Mouse (Mus musculus) stomach, postnatal 0 days (tissue): ENCODE data around the gene Snx29. TPM values are rescaled to one million over a fixed set of nuclear protein-coding genes. Genes with fewer than 3 reads are reported as not detected.
A peak's percentile ranks its signal among the peaks of the same experiment; 100 is the strongest.

ENCODE experiments used
- ATAC-seq: fragments of 200-750 bp; cut with Nextera tagmentation; 2 replicates; pipeline ENCODE4 v1.8.0; 2017; ENCODE audit not compliant: low FRiP score, low TSS enrichment
- DNase-seq: peaks from one replicate; pipeline ENCODE4 v3.0.0-alpha.2; 2016; ENCODE audit warnings: low spot score
- H3K27ac ChIP-seq: fragments of 300-500 bp; sonication (generic); replicated peaks from 2 replicates; pipeline ENCODE4 v1.5.1; 2014; ENCODE audit warnings: mild to moderate bottlenecking, control low read depth
- H3K27me3 ChIP-seq: fragments of 300-500 bp; sonication (generic); 2 replicates; pipeline ENCODE4 v1.6.1; 2014; ENCODE audit warnings: low read length; ENCODE audit not compliant: control insufficient read depth, insufficient read depth
- H3K36me3 ChIP-seq: fragments of 300-500 bp; sonication (generic); 2 replicates; pipeline ENCODE4 v1.6.1; 2014; ENCODE audit warnings: low read length, mixed read lengths; ENCODE audit not compliant: control insufficient read depth, insufficient read depth
- H3K4me1 ChIP-seq: fragments of 300-500 bp; sonication (generic); replicated peaks from 2 replicates; pipeline ENCODE4 v1.6.1; 2014; ENCODE audit warnings: antibody characterized with exemption; ENCODE audit not compliant: control insufficient read depth, insufficient read depth
- H3K4me2 ChIP-seq: fragments of 300-500 bp; sonication (generic); replicated peaks from 2 replicates; pipeline ENCODE4 v1.6.1; 2014; ENCODE audit warnings: low read depth, mild to moderate bottlenecking, control low read depth, moderate library complexity
- H3K4me3 ChIP-seq: fragments of 300-500 bp; sonication (generic); 2 replicates; pipeline ENCODE4 v1.5.1; 2014; ENCODE audit warnings: low read depth, low read length, control low read depth
- H3K9ac ChIP-seq: fragments of 300-500 bp; sonication (generic); 2 replicates; pipeline ENCODE4 v1.6.1; 2014; ENCODE audit warnings: mild to moderate bottlenecking, low read length, control low read depth, mixed read lengths
- H3K9me3 ChIP-seq: fragments of 300-500 bp; sonication (generic); 2 replicates; pipeline ENCODE4 v1.6.1; 2016; ENCODE audit warnings: low read length; ENCODE audit not compliant: control insufficient read depth
- CTCF ChIP-seq: IDR thresholded peaks from 2 replicates; pipeline ENCODE4 v1.5.1; 2016; ENCODE audit warnings: antibody characterized with exemption, low read depth, mild to moderate bottlenecking, moderate library complexity
- EP300 ChIP-seq: optimal IDR thresholded peaks from 2 replicates; pipeline ENCODE3; 2016; ENCODE audit warnings: antibody characterized with exemption
- WGBS: fragments of 180-500 bp; shearing (Covaris S2); extraction: QIAGEN DNeasy Blood & Tissue Kit; methylation state at CpG from one replicate; pipeline ENCODE4 v1.1.7; 2014; 5-methylcytosine and 5-hydroxymethylcytosine counted together
- polyA plus RNA-seq: library from polyadenylated mRNA; unstranded; fragments of >200 nt; fragmentation: Nextera tagmentation; extraction: Ambion mirVana; gene quantifications from 2 replicates; pipeline ENCODE4 v1.2.1, GENCODE M21; 2015

Snx29 gene
- polyA plus RNA-seq, 1 experiment from 2014 or later: 4.8 TPM

- Histone ChIP-seq H3K9me3 (no peaks in the 10 kb centered on the region), H3K4me1 (no peaks in the 10 kb centered on the region), H3K27ac (no peak overlapping the region), H3K9ac (no peak overlapping the region), H3K4me2 (no peak overlapping the region), H3K4me3 (no peak overlapping the region), H3K27me3 (no peaks in the 10 kb centered on the region), H3K36me3 (no peaks in the 10 kb centered on the region)
- TF ChIP-seq CTCF (peak; percentile 81), EP300 (no peak)
- ATAC-seq (peak; percentile 92), DNase-seq (peak; percentile 61)
- WGBS: 69% methylated on average over 5 of the region's 5 CpGs
Measured at GRCm38 (mm10) chr16:11603667-11604422, 281.1 kb downstream of the Snx29 start.

GRCm38 (mm10) chr16:11612526-11613126 is 289.9 kb downstream of the Snx29 start:
- Histone ChIP-seq H3K4me3 (no peak overlapping the region), H3K4me1 (0 out of 2 replicates have a peak, but pooled peaks cover 3% of the 10 kb centered on the region), H3K4me2 (no peak overlapping the region), H3K36me3 (no peaks in the 10 kb centered on the region), H3K27me3 (no peaks in the 10 kb centered on the region), H3K9ac (no peak overlapping the region), H3K9me3 (no peaks in the 10 kb centered on the region), H3K27ac (no peak overlapping the region)
- TF ChIP-seq EP300 (no peak), CTCF (no peak)
- DNase-seq (no peak), ATAC-seq (no peak)
- WGBS: 58% methylated on average over 3 of the region's 3 CpGs

GRCm38 (mm10) chr16:11614401-11615014 is 291.8 kb downstream of the Snx29 start:
- Histone ChIP-seq H3K27me3 (no peaks in the 10 kb centered on the region), H3K4me3 (no peak overlapping the region), H3K9ac (no peak overlapping the region), H3K4me1 (0 out of 2 replicates have a peak, but pooled peaks cover 3% of the 10 kb centered on the region), H3K4me2 (no peak overlapping the region), H3K9me3 (no peaks in the 10 kb centered on the region), H3K27ac (no peak overlapping the region), H3K36me3 (no peaks in the 10 kb centered on the region)
- ATAC-seq (no peak), DNase-seq (no peak)
- TF ChIP-seq CTCF: no peak
- TF ChIP-seq EP300: no peak
- WGBS: 82% methylated on average over 3 of the region's 3 CpGs

GRCm38 (mm10) chr16:11615633-11616032 is 292.9 kb downstream of the Snx29 start:
- no peak for DNase-seq
- no peak overlapping the region for H3K9ac ChIP-seq
- 42% methylated on average over 2 of the region's 2 CpGs for WGBS
- H3K27me3 ChIP-seq: no peaks in the 10 kb centered on the region
- H3K27ac ChIP-seq: no peak overlapping the region
- TF ChIP-seq CTCF: no peak
- TF ChIP-seq EP300: no peak
- no peak for ATAC-seq
- H3K4me1 ChIP-seq: 0 out of 2 replicates have a peak, but pooled peaks cover 3% of the 10 kb centered on the region
- no peak overlapping the region for H3K4me2 ChIP-seq
- no peak overlapping the region for H3K4me3 ChIP-seq
- no peaks in the 10 kb centered on the region for H3K9me3 ChIP-seq
- H3K36me3 ChIP-seq: no peaks in the 10 kb centered on the region

GRCm38 (mm10) chr16:11619951-11620350 is 297.2 kb downstream of the Snx29 start:
- no peak overlapping the region for H3K9ac ChIP-seq
- no peaks in the 10 kb centered on the region for H3K27me3 ChIP-seq
- H3K4me2 ChIP-seq: no peak overlapping the region
- no peaks in the 10 kb centered on the region for H3K4me1 ChIP-seq
- DNase-seq (no peak), ATAC-seq (no peak)
- H3K4me3 ChIP-seq: no peak overlapping the region
- H3K36me3 ChIP-seq: no peaks in the 10 kb centered on the region
- H3K27ac ChIP-seq: no peak overlapping the region
- H3K9me3 ChIP-seq: no peaks in the 10 kb centered on the region
- TF ChIP-seq CTCF (no peak), EP300 (no peak)
- WGBS: 84% methylated on average over 2 of the region's 2 CpGs

GRCm38 (mm10) chr16:11621042-11621441 is 298.3 kb downstream of the Snx29 start:
- ATAC-seq: no peak
- Histone ChIP-seq H3K9me3 (no peaks in the 10 kb centered on the region), H3K36me3 (no peaks in the 10 kb centered on the region), H3K27me3 (no peaks in the 10 kb centered on the region), H3K9ac (no peak overlapping the region), H3K4me1 (no peaks in the 10 kb centered on the region), H3K4me2 (no peak overlapping the region), H3K27ac (no peak overlapping the region), H3K4me3 (no peak overlapping the region)
- 88% methylated on average over 3 of the region's 3 CpGs for WGBS
- DNase-seq: no peak
- no peak for TF ChIP-seq CTCF
- no peak for TF ChIP-seq EP300
